Mouse (Mus musculus): ENCODE data around the gene Aox2.

- no peak for TF ChIP-seq TAL1 (IDR thresholded peaks at IDR 0.05; ENCODE audit: low read length)
- no peak for TF ChIP-seq GATA1 (IDR thresholded peaks at IDR 0.05; ENCODE audit: low read length)
These were observed 10.0 kb downstream of the Aox2 start for GRCm38 (mm10) chr1:58288091-58288490.
